In the genomic region with DNA sequence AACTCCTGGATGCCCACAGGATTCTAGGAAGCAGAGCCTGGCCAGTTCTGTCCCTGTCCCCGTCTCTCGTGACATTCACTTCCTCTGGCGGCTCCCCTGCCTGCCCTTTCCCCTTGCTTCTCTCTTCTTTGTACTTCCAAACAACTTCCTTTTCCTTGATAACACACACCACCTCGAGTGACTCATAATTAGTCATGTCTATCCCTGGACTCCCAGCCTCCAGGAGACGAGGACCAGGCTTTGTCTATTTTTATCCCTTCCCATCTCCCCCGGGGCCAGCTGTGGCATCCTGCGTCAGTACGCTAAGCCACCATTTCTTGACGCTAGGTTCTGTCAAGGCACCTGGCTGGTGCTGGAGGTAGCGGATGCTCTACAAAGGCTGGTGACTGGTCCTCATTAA, we compare ENCODE assay signal across 8 mouse cellular contexts. TPM values are rescaled to one million over a fixed set of nuclear protein-coding genes. Genes with fewer than 3 reads are reported as not detected.
A peak's percentile ranks its signal among the peaks of the same experiment; 100 is the strongest.
DNase-seq lines count a peak whose midpoint lies in the region; ATAC-seq lines count a peak whose summit lies in the region.

No protein-coding gene starts in this region.

- peak; percentile 86 for ATAC-seq in granulocyte monocyte progenitor cell, adult 5-6 weeks (replicated peaks; ENCODE audit: poor library complexity, severe bottlenecking)

- peak; percentile 75 to 90 for DNase-seq in adrenal gland, adult (ENCODE audit: inconsistent age in 2 of 2, low spot score in 1 of 2)
- DNase-seq in adrenal gland, postnatal 4 days (ENCODE audit: low spot score in 2 of 2): no peak
- peak; percentile 85 for DNase-seq in 416B (ENCODE audit: low read depth)
- peak; percentile 63 for DNase-seq in kidney, adult 9 months
- peak; percentile 43 for DNase-seq in right cerebral cortex, postnatal 25 days
- DNase-seq in frontal cortex, postnatal 10 days (ENCODE audit: low spot score in 2 of 2): no peak
- DNase-seq in layer of hippocampus, postnatal 14 days (ENCODE audit: low spot score in 2 of 2): no peak

RNA-seq across cellular contexts. Expression of a gene that starts 15.9 kb away (rescaled TPM):
- total RNA-seq in adrenal gland, postnatal 4 days (2021): 10 to 100 TPM; 21.6 to 24.8 TPM
- total RNA-seq in granulocyte monocyte progenitor cell, adult 5-6 weeks (2014; fragmentation: Nextera tagmentation): 24.6 and 25.8 TPM in 2 replicates
- total RNA-seq in granulocyte monocyte progenitor cell, adult 5-6 weeks (2017): 9.0 and 11.7 TPM in 2 replicates
- 10 to 100 TPM; 38.6 to 43.7 TPM for total RNA-seq in layer of hippocampus, postnatal 14 days (2021)

RNA-seq across cellular contexts. Expression of a gene that starts 16.4 kb away (rescaled TPM):
- total RNA-seq in adrenal gland, postnatal 4 days (2021): 10 to 100 TPM; 26.1 to 27.4 TPM
- 7.9 and 11.4 TPM in 2 replicates for total RNA-seq in granulocyte monocyte progenitor cell, adult 5-6 weeks (2014; fragmentation: Nextera tagmentation)
- total RNA-seq in granulocyte monocyte progenitor cell, adult 5-6 weeks (2017): 9.1 and 14.0 TPM in 2 replicates
- total RNA-seq in layer of hippocampus, postnatal 14 days (2021): 10 to 100 TPM; 36.4 to 38.2 TPM

RNA-seq across cellular contexts. Expression of a gene that starts 36.1 kb away (rescaled TPM):
- not detected for total RNA-seq in adrenal gland, postnatal 4 days (2021)
- not detected in 2 replicates for total RNA-seq in granulocyte monocyte progenitor cell, adult 5-6 weeks (2014; fragmentation: Nextera tagmentation)
- total RNA-seq in granulocyte monocyte progenitor cell, adult 5-6 weeks (2017): not detected in 2 replicates
- not detected for total RNA-seq in layer of hippocampus, postnatal 14 days (2021)

Comparison
In these comparisons a context has a peak if more than half of its experiments do, and no peak if none do; other contexts are left out.
1. DNase-seq: peak in adrenal gland, adult (2 of 2), 416B (single experiment), kidney, adult 9 months (single experiment) and right cerebral cortex, postnatal 25 days (single experiment); none in adrenal gland, postnatal 4 days (0 of 2), frontal cortex, postnatal 10 days (0 of 2) and layer of hippocampus, postnatal 14 days (0 of 2).